Mouse (Mus musculus) embryonic facial prominence, embryonic 15.5 days (tissue): ENCODE results near the gene She. TPM values are rescaled to one million over a fixed set of nuclear protein-coding genes. Genes with fewer than 3 reads are reported as not detected.

Experiments used
- polyA plus RNA-seq: library from polyadenylated mRNA; unstranded; fragments of >200 nt; fragmentation: Nextera tagmentation; extraction: Ambion mirVana; gene quantifications from 2 replicates; pipeline ENCODE4 v1.2.1, GENCODE M21; 2015

She gene
- polyA plus RNA-seq, 1 experiment from 2014 or later: 4.0 TPM

Other genes with a start within 250 kb of the She start
- 10.0 and 11.5 TPM in 2 replicates for gene Adar, start 116.3 kb upstream of the She start, polyA plus RNA-seq
- gene Chrnb2, start 66.7 kb upstream of the She start, polyA plus RNA-seq: 0.74 and 0.89 TPM in 2 replicates
- gene Ube2q1, start 57.8 kb upstream of the She start, polyA plus RNA-seq: 12.0 and 13.4 TPM in 2 replicates
- gene Il6ra, start 81.8 kb downstream of the She start, polyA plus RNA-seq: 3.4 and 3.6 TPM in 2 replicates
- 19.0 and 19.3 TPM in 2 replicates for gene Atp8b2, start 132.1 kb downstream of the She start, polyA plus RNA-seq
- 145 and 152 TPM in 2 replicates for gene Hax1, start 167.4 kb downstream of the She start, polyA plus RNA-seq
- gene 4933434E20Rik, start 220.3 kb downstream of the She start, polyA plus RNA-seq: 132 and 149 TPM in 2 replicates
- gene Ubap2l, start 221.3 kb downstream of the She start, polyA plus RNA-seq: 175 and 176 TPM in 2 replicates
- 439 and 441 TPM in 2 replicates for gene Tpm3, start 241.3 kb downstream of the She start, polyA plus RNA-seq